Mouse (Mus musculus) MEL (cell line): ENCODE measurements around the gene Mrps18b. TPM values are rescaled to one million over a fixed set of nuclear protein-coding genes. Genes with fewer than 3 reads are reported as not detected.

Experiments used
- DNase-seq: peaks from one replicate; pipeline ENCODE4 v3.0.0; 2011; ENCODE audit warnings: low read depth, low spot score
- H3K27ac ChIP-seq: 2 replicates; pipeline ENCODE4 v1.5.1; 2012; ENCODE audit warnings: low read depth, mild to moderate bottlenecking, control low read depth, low read length, moderate library complexity; ENCODE audit not compliant: control insufficient read depth
- H3K27me3 ChIP-seq, 2 experiments: fragments of 150-350 bp in 1 of 2; sonication (generic) in 1 of 2; 2 replicates each; pipeline ENCODE4 v1.6.1; 2012; ENCODE audit warnings: low read length in 2 of 2, mild to moderate bottlenecking in 2 of 2, improper control_type of control experiment in 1 of 2, moderate library complexity in 1 of 2; ENCODE audit not compliant: insufficient read depth in 2 of 2, control insufficient read depth in 1 of 2
- H3K36me3 ChIP-seq, 2 experiments: 2 replicates each; pipeline ENCODE4 v1.6.1; 2012 to 2014; ENCODE audit warnings: low read length in 2 of 2, improper control_type of control experiment in 1 of 2, inconsistent platforms in 1 of 2, mild to moderate bottlenecking in 1 of 2; ENCODE audit not compliant: insufficient read depth in 2 of 2, control insufficient read depth in 1 of 2
- H3K4me1 ChIP-seq, 2 experiments: fragments of 150-350 bp in 1 of 2; sonication (generic) in 1 of 2; 2 replicates each; pipeline ENCODE4 v1.6.1; 2012; ENCODE audit warnings: low read length in 2 of 2, improper control_type of control experiment in 1 of 2, mild to moderate bottlenecking in 1 of 2; ENCODE audit not compliant: insufficient read depth in 2 of 2, control insufficient read depth in 1 of 2
- H3K4me3 ChIP-seq, 2 experiments: fragments of 150-350 bp in 1 of 2; sonication (generic) in 1 of 2; 2 replicates each; pipeline ENCODE4 v1.5.1; 2012; ENCODE audit warnings: low read depth in 2 of 2, low read length in 2 of 2, mild to moderate bottlenecking in 2 of 2, moderate library complexity in 2 of 2, control low read depth in 1 of 2, improper control_type of control experiment in 1 of 2; ENCODE audit not compliant: control insufficient read depth in 1 of 2, insufficient read depth in 1 of 2
- H3K79me2 ChIP-seq: 2 replicates; pipeline ENCODE4 v1.6.1; 2012; ENCODE audit warnings: mild to moderate bottlenecking, low read length, moderate library complexity; ENCODE audit not compliant: control insufficient read depth, poor library complexity, insufficient read depth
- H3K9ac ChIP-seq: 2 replicates; pipeline ENCODE4 v1.6.1; 2012; ENCODE audit warnings: low read depth, mild to moderate bottlenecking, control low read depth, low read length, moderate library complexity; ENCODE audit not compliant: control insufficient read depth, poor library complexity, severe bottlenecking
- H3K9me3 ChIP-seq: fragments of 150-350 bp; sonication (generic); replicated peaks from 2 replicates; pipeline ENCODE4 v1.6.1; 2012; ENCODE audit warnings: mild to moderate bottlenecking, low read length, improper control_type of control experiment, moderate library complexity; ENCODE audit not compliant: insufficient read depth
- BHLHE40 ChIP-seq: IDR thresholded peaks from 2 replicates; pipeline ENCODE4 v1.6.1; 2012; ENCODE audit warnings: low read depth, mild to moderate bottlenecking, inconsistent platforms, low read length, improper control_type of control experiment, borderline replicate concordance
- CHD1 ChIP-seq: IDR thresholded peaks from 2 replicates; pipeline ENCODE4 v1.6.1; 2012; ENCODE audit warnings: low read depth, mild to moderate bottlenecking, inconsistent platforms, low read length, improper control_type of control experiment
- CTCF ChIP-seq, 3 experiments: IDR thresholded peaks in 2 of 3; conservative IDR thresholded peaks in 1 of 3; 2 replicates each; pipeline ENCODE4 v1.5.1; 2011 to 2012; ENCODE audit warnings: low read length in 3 of 3, low read depth in 2 of 3, mild to moderate bottlenecking in 2 of 3, improper control_type of control experiment in 1 of 3, inconsistent platforms in 1 of 3, mixed read lengths in 1 of 3, moderate library complexity in 1 of 3; ENCODE audit not compliant: control insufficient read depth in 1 of 3, insufficient read depth in 1 of 3, poor library complexity in 1 of 3, severe bottlenecking in 1 of 3
- E2F4 ChIP-seq: IDR thresholded peaks from 2 replicates; pipeline ENCODE4 v1.6.1; 2011; ENCODE audit warnings: low read depth, low read length, improper control_type of control experiment, borderline replicate concordance
- ELF1 ChIP-seq: IDR thresholded peaks from 2 replicates; pipeline ENCODE4 v1.6.1; 2014; ENCODE audit warnings: low read depth, mild to moderate bottlenecking, inconsistent platforms, low read length, improper control_type of control experiment, moderate library complexity
- EP300 ChIP-seq, 2 experiments: IDR thresholded peaks; 2 replicates each; pipeline ENCODE4 v1.6.1; 2011; ENCODE audit warnings: improper control_type of control experiment in 2 of 2, low read length in 2 of 2, low read depth in 1 of 2, mild to moderate bottlenecking in 1 of 2
- ETS1 ChIP-seq: IDR thresholded peaks from 2 replicates; pipeline ENCODE4 v1.6.1; 2012; ENCODE audit warnings: low read depth, mild to moderate bottlenecking, inconsistent platforms, low read length, improper control_type of control experiment, moderate library complexity
- GABPA ChIP-seq: IDR thresholded peaks from 2 replicates; pipeline ENCODE4 v1.6.1; 2012; ENCODE audit warnings: low read depth, mild to moderate bottlenecking, inconsistent platforms, low read length, improper control_type of control experiment, moderate library complexity
- GATA1 ChIP-seq: IDR thresholded peaks from 2 replicates; pipeline ENCODE4 v1.6.1; 2011; ENCODE audit warnings: low read depth, low read length, improper control_type of control experiment
- HCFC1 ChIP-seq: IDR thresholded peaks from 2 replicates; pipeline ENCODE4 v1.6.1; 2012; ENCODE audit warnings: low read depth, mild to moderate bottlenecking, inconsistent platforms, low read length, improper control_type of control experiment, moderate library complexity
- MAFK ChIP-seq: IDR thresholded peaks from 2 replicates; pipeline ENCODE4 v1.6.1; 2011; ENCODE audit warnings: low read depth, mild to moderate bottlenecking, low read length, improper control_type of control experiment, borderline replicate concordance
- MAX ChIP-seq: IDR thresholded peaks from 2 replicates; pipeline ENCODE4 v1.6.1; 2011; ENCODE audit warnings: low read length, improper control_type of control experiment
- MXI1 ChIP-seq: IDR thresholded peaks from 2 replicates; pipeline ENCODE4 v1.6.1; 2011; ENCODE audit warnings: mild to moderate bottlenecking, low read depth, low read length, improper control_type of control experiment
- MYB ChIP-seq: IDR thresholded peaks from 2 replicates; pipeline ENCODE4 v1.6.1; 2011; ENCODE audit warnings: mild to moderate bottlenecking, low read depth, low read length, improper control_type of control experiment
- MYC ChIP-seq: IDR thresholded peaks from 2 replicates; pipeline ENCODE4 v1.6.1; 2011; ENCODE audit warnings: low read depth, mild to moderate bottlenecking, low read length, improper control_type of control experiment, moderate library complexity
- NRF1 ChIP-seq: IDR thresholded peaks from 2 replicates; pipeline ENCODE4 v1.6.1; 2014; ENCODE audit warnings: low read depth, mild to moderate bottlenecking, inconsistent platforms, low read length, improper control_type of control experiment, moderate library complexity; ENCODE audit not compliant: poor library complexity, insufficient read depth, severe bottlenecking
- RAD21 ChIP-seq: IDR thresholded peaks from 2 replicates; pipeline ENCODE4 v1.6.1; 2011; ENCODE audit warnings: mild to moderate bottlenecking, low read depth, low read length, improper control_type of control experiment
- RCOR1 ChIP-seq: IDR thresholded peaks from 2 replicates; pipeline ENCODE4 v1.6.1; 2012; ENCODE audit warnings: low read depth, mild to moderate bottlenecking, inconsistent platforms, low read length, improper control_type of control experiment
- SIN3A ChIP-seq: IDR thresholded peaks from 2 replicates; pipeline ENCODE4 v1.6.1; 2012; ENCODE audit warnings: low read length, improper control_type of control experiment, inconsistent platforms
- SMC3 ChIP-seq: IDR thresholded peaks from 2 replicates; pipeline ENCODE4 v1.6.1; 2011; ENCODE audit warnings: low read depth, low read length, improper control_type of control experiment
- TAL1 ChIP-seq: IDR thresholded peaks from 2 replicates; pipeline ENCODE4 v1.6.1; 2012; ENCODE audit warnings: mild to moderate bottlenecking, inconsistent platforms, low read length, moderate library complexity, mixed read lengths
- TBP ChIP-seq: IDR thresholded peaks from 2 replicates; pipeline ENCODE4 v1.8.0; 2011; ENCODE audit warnings: low read depth, low read length, improper control_type of control experiment
- TCF12 ChIP-seq: IDR thresholded peaks from 2 replicates; pipeline ENCODE4 v1.6.1; 2014; ENCODE audit warnings: low read depth, mild to moderate bottlenecking, inconsistent platforms, low read length, improper control_type of control experiment, moderate library complexity
- UBTF ChIP-seq: IDR thresholded peaks from 2 replicates; pipeline ENCODE4 v1.6.1; 2012; ENCODE audit warnings: low read depth, mild to moderate bottlenecking, inconsistent platforms, low read length, improper control_type of control experiment, moderate library complexity, borderline replicate concordance; ENCODE audit not compliant: insufficient read depth
- USF2 ChIP-seq, 2 experiments: IDR thresholded peaks; 2 replicates each; pipeline ENCODE4 v1.6.1; 2011 to 2012; ENCODE audit warnings: improper control_type of control experiment in 2 of 2, low read length in 2 of 2, borderline replicate concordance in 1 of 2, inconsistent platforms in 1 of 2, low read depth in 1 of 2, mild to moderate bottlenecking in 1 of 2; ENCODE audit not compliant: insufficient read depth in 1 of 2
- ZC3H11A ChIP-seq: IDR thresholded peaks from 2 replicates; pipeline ENCODE4 v1.6.1; 2012; ENCODE audit warnings: low read depth, mild to moderate bottlenecking, inconsistent platforms, low read length, improper control_type of control experiment
- ZKSCAN1 ChIP-seq: IDR thresholded peaks from 2 replicates; pipeline ENCODE4 v1.6.1; 2012; ENCODE audit warnings: low read depth, mild to moderate bottlenecking, inconsistent platforms, low read length, improper control_type of control experiment, moderate library complexity
- ZNF384 ChIP-seq: IDR thresholded peaks from 2 replicates; pipeline ENCODE4 v1.6.1; 2012; ENCODE audit warnings: low read depth, mild to moderate bottlenecking, inconsistent platforms, low read length, improper control_type of control experiment
- polyA plus RNA-seq, 2 experiments: library from polyadenylated mRNA; stranded (reverse) in 1 of 2; unstranded in 1 of 2; fragments of >175 nt in 1 of 2; fragments of >200 nt in 1 of 2; gene quantifications; 2 replicates each; pipeline versions ENCODE4 v1.2.1 to v1.2.4; 2012; ENCODE audit warnings: low replicate concordance in 2 of 2, low read depth in 1 of 2; ENCODE audit not compliant: insufficient read length in 2 of 2, insufficient read depth in 1 of 2, missing spikeins in 1 of 2
- total RNA-seq: library from RNA; depleted of rRNA; stranded (reverse); fragments of 300-350 nt; gene quantifications from 2 replicates; pipeline ENCODE4 v1.2.3, GENCODE M21; 2012

Mrps18b gene
- total and polyA plus RNA-seq, 3 experiments, result 179 to 239 TPM; not detected in 1

DNA sequence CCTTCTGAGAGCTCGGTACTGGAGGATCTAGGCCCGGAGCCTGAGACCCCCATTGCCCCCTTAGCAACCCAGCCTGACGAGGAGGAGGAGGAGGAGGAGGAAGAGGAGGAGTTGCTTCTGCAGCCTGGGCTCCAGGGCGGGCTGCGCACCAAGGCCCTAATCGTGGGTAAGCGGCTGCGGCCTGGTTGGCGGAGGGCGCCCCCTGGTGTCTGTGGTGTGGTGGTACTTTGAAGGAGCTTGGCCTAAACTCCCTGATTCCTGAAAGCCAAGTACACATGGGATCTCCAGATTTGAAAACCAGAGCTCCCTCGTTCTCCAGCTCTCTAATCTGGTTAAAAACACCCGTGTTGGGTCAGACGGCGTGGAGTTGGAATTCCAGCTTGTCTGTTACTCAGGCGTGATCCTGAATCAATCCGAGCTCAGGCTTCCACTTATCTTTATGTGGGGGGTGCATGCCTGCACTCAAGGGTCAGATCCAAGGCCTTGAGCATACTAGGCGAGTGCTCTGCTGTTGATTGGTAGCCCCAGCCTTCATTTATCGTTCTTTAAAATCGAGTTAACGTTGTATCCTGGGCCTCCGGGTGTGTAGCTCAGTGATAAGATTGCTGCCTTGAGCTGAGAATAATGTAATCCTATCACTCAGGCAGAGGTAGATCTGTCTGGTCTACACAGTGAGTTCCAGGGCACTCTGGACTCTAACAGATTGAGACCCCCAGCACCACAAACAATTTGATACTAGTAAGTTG, 42.2 kb downstream of the Mrps18b start:
- Histone ChIP-seq H3K9me3 (no peaks in the 10 kb centered on the region), H3K36me3 (peaks cover 0 to 14% of the 10 kb centered on the region in 2 experiments; a peak in 2 of 4 replicates), H3K27me3 (no peaks in the 10 kb centered on the region), H3K27ac (peak overlapping the region; percentile 65), H3K4me3 (peak overlapping the region in 1 of 2 experiments; percentile 15; a peak in 2 of 4 replicates), H3K4me1 (peaks cover 0 to 14% of the 10 kb centered on the region in 2 experiments; a peak in 3 of 4 replicates), H3K9ac (peak overlapping the region; percentile 49), H3K79me2 (peaks cover 8% of the 10 kb centered on the region)
- DNase-seq, result peak; percentile 90
- TF ChIP-seq SMC3, result peak; percentile 96
- 0 out of 2 replicates have a peak, but pooled peaks have one; percentile 22 for TF ChIP-seq ETS1
- peak; percentile 88 to 98 (median 95) for TF ChIP-seq CTCF (IDR thresholded peaks at IDR 0.05 in 2 of 3, conservative IDR thresholded peaks at IDR 0.05 in 1 of 3; ENCODE audit: control insufficient read depth in 1 of 3, insufficient read depth in 1 of 3, low read depth in 2 of 3, low read length in 3 of 3, poor library complexity in 1 of 3, severe bottlenecking in 1 of 3)
- TF ChIP-seq GABPA, result no peak
- no peak for TF ChIP-seq MYB
- TF ChIP-seq MXI1, result 0 out of 2 replicates have a peak, but pooled peaks have one; percentile 36
- no peak for TF ChIP-seq UBTF
- TF ChIP-seq RCOR1, result peak; percentile 51; the same call in 1 of the 2 replicates
- TF ChIP-seq CHD1, result no peak
- TF ChIP-seq MAX, result no peak
- peak; percentile 37; the same call in 1 of the 2 replicates for TF ChIP-seq NRF1
- TF ChIP-seq ZC3H11A, result peak; percentile 86
- peak; percentile 60; the same call in 1 of the 2 replicates for TF ChIP-seq SIN3A
- no peak for TF ChIP-seq ELF1
- peak; percentile 62 to 72 for TF ChIP-seq EP300 (IDR thresholded peaks at IDR 0.05; ENCODE audit: low read depth in 1 of 2, low read length in 2 of 2)
- TF ChIP-seq TAL1, result peak; percentile 46; the same call in 1 of the 2 replicates
- TF ChIP-seq E2F4, result no peak
- TF ChIP-seq RAD21, result peak; percentile 85
- TF ChIP-seq MAFK, result no peak
- no peak for TF ChIP-seq USF2 (IDR thresholded peaks at IDR 0.05; ENCODE audit: borderline replicate concordance in 1 of 2, insufficient read depth in 1 of 2, low read depth in 1 of 2, low read length in 2 of 2)
- peak; percentile 4; the same call in 1 of the 2 replicates for TF ChIP-seq BHLHE40
- TF ChIP-seq TBP, result no peak
- TF ChIP-seq TCF12, result peak; percentile 76; the same call in 1 of the 2 replicates
- TF ChIP-seq ZNF384, result no peak
- TF ChIP-seq MYC, result 0 out of 2 replicates have a peak, but pooled peaks have one; percentile 32
- TF ChIP-seq HCFC1, result peak; percentile 42; the same call in 1 of the 2 replicates
- no peak for TF ChIP-seq ZKSCAN1
- peak; percentile 81 for TF ChIP-seq GATA1
